Mouse (Mus musculus) urinary bladder, postnatal 14 days (tissue): ENCODE data around the gene Gm20388.
"Not testable (repeated sequence)": the region's sequence is repeated elsewhere in the genome, so short reads cannot be mapped to it uniquely, and the experiment has no call there.

Experiments used
- DNase-seq: peaks from one replicate; pipeline ENCODE4 v3.0.0; 2021; ENCODE audit warnings: low spot score

Gene Gm20388

GRCm38 (mm10) chr8:123789970-123790369 lies 3879.3 kb downstream of the Gm20388 start:
- peak; percentile 90 for DNase-seq

- DNase-seq = no peak
Observed at GRCm38 (mm10) chr8:123791101-123791844, 3880.6 kb downstream of the Gm20388 start.

GRCm38 (mm10) chr8:123791845-123792225 lies 3881.2 kb downstream of the Gm20388 start:
- DNase-seq = no peak

- DNase-seq = no peak
Observed at GRCm38 (mm10) chr8:123793900-123794299, 3883.3 kb downstream of the Gm20388 start.

GRCm38 (mm10) chr8:123794766-123795165 lies 3884.1 kb downstream of the Gm20388 start:
- no peak for DNase-seq

- DNase-seq = no peak
Observed at GRCm38 (mm10) chr8:123796758-123797157, 3886.1 kb downstream of the Gm20388 start.

GRCm38 (mm10) chr8:123797928-123798327 lies 3887.3 kb downstream of the Gm20388 start:
- no peak for DNase-seq

GRCm38 (mm10) chr8:123799434-123799833 lies 3888.8 kb downstream of the Gm20388 start:
- DNase-seq = no peak

GRCm38 (mm10) chr8:123799885-123800284 lies 3889.2 kb downstream of the Gm20388 start:
- no peak for DNase-seq

GRCm38 (mm10) chr8:123800867-123801266 lies 3890.2 kb downstream of the Gm20388 start:
- DNase-seq = no peak

GRCm38 (mm10) chr8:123801538-123801937 lies 3890.9 kb downstream of the Gm20388 start:
- no peak for DNase-seq

- no peak for DNase-seq
Observed at GRCm38 (mm10) chr8:123803639-123804038, 3893.0 kb downstream of the Gm20388 start.

GRCm38 (mm10) chr8:123804586-123804985 lies 3893.9 kb downstream of the Gm20388 start:
- no peak for DNase-seq

- no peak for DNase-seq
Observed at GRCm38 (mm10) chr8:123805209-123805717, 3894.6 kb downstream of the Gm20388 start.

GRCm38 (mm10) chr8:123805718-123806373 lies 3895.2 kb downstream of the Gm20388 start, which contains the start of gene Rab4a:
Rab4a (plus strand) TSS chr8:123805985.
- peak; percentile 89 for DNase-seq

GRCm38 (mm10) chr8:123806374-123806935 lies 3895.8 kb downstream of the Gm20388 start:
- no peak for DNase-seq

GRCm38 (mm10) chr8:123807024-123807431 lies 3896.4 kb downstream of the Gm20388 start:
- DNase-seq = no peak

GRCm38 (mm10) chr8:123807852-123808573 lies 3897.4 kb downstream of the Gm20388 start:
- no peak for DNase-seq

- DNase-seq = no peak
Observed at GRCm38 (mm10) chr8:123808671-123809070, 3898.0 kb downstream of the Gm20388 start.

GRCm38 (mm10) chr8:123809342-123809741 lies 3898.7 kb downstream of the Gm20388 start:
- DNase-seq = not testable (repeated sequence)

- DNase-seq = no peak
Observed at GRCm38 (mm10) chr8:123812227-123812626, 3901.6 kb downstream of the Gm20388 start.
